Mouse (Mus musculus): ENCODE data around the gene Zdhhc8. TPM values are rescaled to one million over a fixed set of nuclear protein-coding genes. Genes with fewer than 3 reads are reported as not detected.
"Not testable (repeated sequence)": the region's sequence is repeated elsewhere in the genome, so short reads cannot be mapped to it uniquely, and the experiment has no call there.

Zdhhc8 gene
- polyA plus RNA-seq, 1 experiment from 2014 or later = 18.5 TPM

DNA sequence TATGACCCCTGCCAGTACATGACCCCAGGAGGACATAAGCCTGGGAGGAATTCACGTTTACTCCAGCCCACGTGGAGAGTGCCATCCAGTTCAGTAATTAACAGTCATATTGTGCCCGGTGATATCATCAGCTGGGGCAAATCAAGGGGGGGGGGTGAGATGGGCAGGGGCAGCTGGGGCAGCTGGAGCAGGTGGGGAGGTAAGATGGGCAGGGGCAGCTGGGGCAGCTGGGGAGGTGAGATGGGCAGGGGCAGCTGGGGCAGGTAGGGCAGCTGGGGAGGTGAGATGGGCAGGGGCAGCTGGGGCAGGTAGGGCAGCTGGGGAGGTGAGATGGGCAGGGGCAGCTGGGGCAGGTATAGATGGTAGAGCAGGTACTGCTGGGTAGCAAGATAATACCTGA lies 39.4 kb downstream of the Zdhhc8 start:
- Histone ChIP-seq H3K4me1 (replicated peaks) (peaks cover 67% of the 10 kb centered on the region), H3K27me3 (peaks cover 74% of the 10 kb centered on the region)
- not testable (repeated sequence) for H3K36me3 ChIP-seq; H3K4me2 ChIP-seq; H3K27ac ChIP-seq; H3K9me3 ChIP-seq; H3K9ac ChIP-seq (replicated peaks); H3K4me3 ChIP-seq (replicated peaks); ATAC-seq (ENCODE audit: insufficient number of reproducible peaks, insufficient read depth, low FRiP score, low TSS enrichment, low read depth)
- WGBS = 49% methylated on average over 3 of the region's 3 CpGs

DNA sequence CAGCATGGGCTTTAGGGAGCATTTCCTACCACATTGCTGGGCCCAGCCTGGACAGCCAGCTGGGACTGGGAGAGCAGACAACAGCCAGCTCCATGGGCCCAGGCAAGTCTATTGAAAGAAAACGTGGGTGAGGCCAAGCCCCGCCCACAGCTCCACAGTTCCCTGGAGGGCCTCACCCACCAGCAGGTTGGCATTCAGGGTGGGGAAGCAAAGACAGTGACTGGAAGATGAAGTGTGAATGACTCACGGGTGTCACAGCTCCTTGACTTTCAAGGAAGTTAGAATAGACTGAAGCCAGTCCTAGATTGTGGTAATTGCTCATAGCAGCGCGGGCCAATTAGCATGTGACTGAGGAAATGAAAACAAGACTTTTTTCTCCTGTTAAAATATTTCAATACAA lies 39.9 kb downstream of the Zdhhc8 start:
- Histone ChIP-seq H3K9ac (replicated peaks) (no peak overlapping the region), H3K4me1 (replicated peaks) (peaks cover 62% of the 10 kb centered on the region), H3K27ac (peak overlapping the region; percentile 42; the same call in 1 of the 2 replicates), H3K9me3 (no peaks in the 10 kb centered on the region), H3K27me3 (peaks cover 74% of the 10 kb centered on the region), H3K4me2 (no peak overlapping the region), H3K36me3 (no peaks in the 10 kb centered on the region), H3K4me3 (replicated peaks) (no peak overlapping the region)
- 50% methylated on average over 5 of the region's 5 CpGs for WGBS
- ATAC-seq (ENCODE audit: insufficient number of reproducible peaks, insufficient read depth, low FRiP score, low TSS enrichment, low read depth) = no peak

DNA sequence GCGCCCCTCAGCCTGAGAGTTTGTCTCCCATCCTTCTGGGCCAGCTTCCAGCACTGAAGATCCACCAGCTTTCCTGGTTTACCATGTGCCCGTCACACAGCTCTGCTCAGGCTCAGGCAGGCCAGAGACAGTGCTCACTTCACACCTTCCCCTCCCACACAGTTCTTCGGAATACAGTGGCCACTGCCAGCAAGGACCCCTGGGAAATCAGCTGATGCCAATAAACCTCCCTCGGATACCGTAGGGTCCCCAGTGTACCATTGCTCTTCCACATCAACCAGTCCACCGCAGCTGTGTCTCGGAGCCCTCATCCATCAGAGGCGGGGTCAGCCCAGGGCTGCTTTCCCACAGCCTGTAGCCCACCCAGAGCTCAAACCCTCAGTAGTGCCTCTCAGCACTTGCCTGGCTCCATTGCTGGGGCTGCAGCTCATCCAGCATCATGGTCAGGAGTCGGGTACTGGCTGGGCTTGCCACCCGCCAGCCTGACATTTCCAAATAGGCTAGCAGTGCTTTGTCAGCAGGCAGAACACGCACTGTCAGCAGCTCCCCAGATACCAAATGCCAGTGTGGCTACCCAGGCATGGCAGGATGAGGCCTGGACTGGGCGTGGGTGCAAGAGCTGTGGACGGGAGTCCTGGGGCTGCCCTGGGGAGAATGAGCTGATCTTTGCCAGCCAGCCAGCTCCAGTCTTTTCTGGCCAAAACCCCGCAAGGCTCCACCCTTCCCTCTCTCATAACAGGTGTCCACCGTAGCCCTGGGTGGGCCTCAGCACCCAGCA lies 40.5 kb downstream of the Zdhhc8 start:
- Histone ChIP-seq H3K9ac (replicated peaks) (no peak overlapping the region), H3K4me2 (no peak overlapping the region), H3K9me3 (no peaks in the 10 kb centered on the region), H3K4me3 (replicated peaks) (no peak overlapping the region), H3K36me3 (no peaks in the 10 kb centered on the region), H3K4me1 (replicated peaks) (peaks cover 55% of the 10 kb centered on the region), H3K27ac (peak overlapping the region; percentile 12; the same call in 1 of the 2 replicates), H3K27me3 (peaks cover 73% of the 10 kb centered on the region)
- ATAC-seq (ENCODE audit: insufficient number of reproducible peaks, insufficient read depth, low FRiP score, low TSS enrichment, low read depth) = no peak
- 52% methylated on average over 15 of the region's 15 CpGs for WGBS

DNA sequence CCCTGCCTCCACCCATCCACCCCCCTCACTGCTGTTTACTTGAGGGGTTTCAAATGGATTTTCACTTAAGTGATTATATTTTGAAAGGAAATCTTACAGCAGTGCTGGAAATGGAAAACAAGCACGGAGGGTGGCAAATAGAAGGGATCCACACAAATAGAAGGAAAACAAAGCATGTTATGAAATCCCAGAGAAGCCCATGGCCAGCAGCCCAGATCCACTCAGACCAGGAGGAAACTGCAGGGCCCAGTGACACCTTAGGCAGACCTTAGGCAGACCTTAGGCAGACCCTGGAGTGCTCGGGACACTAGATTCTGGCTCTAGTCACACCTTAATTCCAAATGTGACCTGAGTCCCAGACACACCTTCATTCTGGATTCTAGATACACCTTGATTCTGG lies 43.9 kb downstream of the Zdhhc8 start:
- Histone ChIP-seq H3K27ac (no peak overlapping the region), H3K9ac (replicated peaks) (no peak overlapping the region), H3K4me1 (replicated peaks) (peaks cover 39% of the 10 kb centered on the region), H3K9me3 (no peaks in the 10 kb centered on the region), H3K36me3 (no peaks in the 10 kb centered on the region), H3K4me3 (replicated peaks) (no peak overlapping the region), H3K27me3 (peaks cover 60% of the 10 kb centered on the region), H3K4me2 (no peak overlapping the region)
- 81% methylated on average over 2 of the region's 2 CpGs for WGBS
- no peak for ATAC-seq (ENCODE audit: insufficient number of reproducible peaks, insufficient read depth, low FRiP score, low TSS enrichment, low read depth)

DNA sequence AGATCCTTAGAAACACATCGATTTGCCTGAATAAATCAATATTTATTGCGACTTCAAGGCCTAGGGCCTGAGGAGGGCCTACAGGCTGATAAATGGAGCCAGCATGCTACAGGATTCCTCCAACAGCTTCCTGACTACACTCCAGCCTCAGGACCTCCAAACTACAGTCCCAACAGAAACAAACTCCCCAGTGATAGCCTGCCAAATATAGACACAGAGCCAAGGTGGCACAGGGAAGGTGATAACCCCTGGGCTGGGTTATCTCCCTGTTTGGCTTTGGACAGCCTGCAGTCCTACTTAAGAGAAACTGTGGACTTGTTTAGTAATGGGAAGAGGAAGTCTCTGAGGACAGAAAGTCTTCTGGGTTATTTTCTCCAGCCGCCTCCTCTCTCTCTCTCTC lies 47.7 kb downstream of the Zdhhc8 start:
- Histone ChIP-seq H3K27me3 (peaks cover 59% of the 10 kb centered on the region), H3K4me3 (replicated peaks) (no peak overlapping the region), H3K4me2 (no peak overlapping the region), H3K4me1 (replicated peaks) (peaks cover 49% of the 10 kb centered on the region), H3K9ac (replicated peaks) (no peak overlapping the region), H3K36me3 (no peaks in the 10 kb centered on the region), H3K9me3 (no peaks in the 10 kb centered on the region), H3K27ac (peak overlapping the region; percentile 69; the same call in 1 of the 2 replicates)
- no peak for ATAC-seq (ENCODE audit: insufficient number of reproducible peaks, insufficient read depth, low FRiP score, low TSS enrichment, low read depth)
- 89% methylated on average over 3 of the region's 3 CpGs for WGBS

DNA sequence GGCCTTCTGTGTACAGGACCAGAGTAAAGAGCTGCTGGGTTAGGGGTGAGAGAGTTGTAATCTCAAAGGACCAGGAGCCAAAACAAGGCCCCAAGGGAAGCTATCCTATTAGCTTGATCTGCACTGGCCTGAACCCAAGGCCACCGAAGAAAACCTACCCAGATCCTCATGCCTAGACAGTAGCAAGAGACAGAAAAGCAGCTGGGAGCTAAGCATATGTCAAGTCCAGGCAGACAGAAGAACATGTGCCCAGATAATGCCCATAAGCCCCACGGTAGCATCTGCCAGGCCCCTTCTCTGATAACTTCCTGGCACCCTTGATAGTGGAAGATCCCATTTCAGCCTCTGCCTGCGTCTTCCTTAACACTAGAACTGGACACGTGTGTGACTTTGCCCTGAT lies 48.1 kb downstream of the Zdhhc8 start:
- H3K4me3 ChIP-seq (replicated peaks) = no peak overlapping the region
- no peaks in the 10 kb centered on the region for H3K9me3 ChIP-seq
- no peak overlapping the region for H3K9ac ChIP-seq (replicated peaks)
- no peaks in the 10 kb centered on the region for H3K36me3 ChIP-seq
- 79% methylated on average over 4 of the region's 4 CpGs for WGBS
- no peak overlapping the region for H3K4me2 ChIP-seq
- peaks cover 50% of the 10 kb centered on the region for H3K4me1 ChIP-seq (replicated peaks)
- peak overlapping the region; percentile 69 for H3K27ac ChIP-seq
- peaks cover 55% of the 10 kb centered on the region for H3K27me3 ChIP-seq
- no peak for ATAC-seq (ENCODE audit: insufficient number of reproducible peaks, insufficient read depth, low FRiP score, low TSS enrichment, low read depth)

DNA sequence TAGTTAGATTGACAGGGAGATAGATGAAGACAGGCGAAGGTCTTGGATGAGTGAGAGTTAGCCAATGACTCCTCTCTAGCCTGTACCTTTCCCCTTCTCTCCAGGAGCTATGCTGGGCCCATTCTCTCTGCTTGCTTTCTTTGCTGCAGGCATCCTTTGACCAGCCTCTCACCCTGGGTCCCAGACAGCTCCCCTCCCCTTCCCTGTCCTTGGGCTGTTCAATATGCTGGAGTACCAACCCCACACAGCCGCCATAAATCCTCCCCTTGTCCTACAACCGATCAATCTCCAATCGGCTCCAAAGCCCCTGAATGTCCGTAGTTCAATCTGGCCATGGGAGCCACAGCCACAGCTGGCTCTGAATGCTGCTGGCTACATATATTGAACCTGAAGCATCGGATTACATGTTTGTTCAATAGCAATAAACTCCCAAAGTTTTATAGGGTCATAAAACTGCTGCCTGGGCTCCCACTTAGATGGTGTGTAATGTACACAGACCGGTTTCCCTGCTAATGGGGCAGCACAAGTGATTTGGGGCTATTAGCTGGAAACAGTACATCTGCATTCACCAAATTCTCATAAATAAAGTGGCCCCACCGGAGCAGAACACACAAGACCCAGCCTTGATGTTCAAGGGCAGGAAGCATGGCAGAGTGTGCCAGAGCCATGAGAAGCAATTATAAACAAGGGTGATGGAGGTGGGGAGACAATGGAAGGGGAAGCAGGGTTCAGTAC lies 49.1 kb downstream of the Zdhhc8 start:
- 12% methylated on average over 8 of the region's 8 CpGs for WGBS
- peak; percentile 92 for ATAC-seq (ENCODE audit: insufficient number of reproducible peaks, insufficient read depth, low FRiP score, low TSS enrichment, low read depth)
- no peaks in the 10 kb centered on the region for H3K36me3 ChIP-seq
- H3K9me3 ChIP-seq = no peaks in the 10 kb centered on the region
- no peak overlapping the region for H3K4me3 ChIP-seq (replicated peaks)
- no peak overlapping the region for H3K9ac ChIP-seq (replicated peaks)
- peak overlapping the region; percentile 39 for H3K4me2 ChIP-seq
- peaks cover 49% of the 10 kb centered on the region for H3K27me3 ChIP-seq
- peak overlapping the region; percentile 80 for H3K27ac ChIP-seq
- H3K4me1 ChIP-seq (replicated peaks) = peaks cover 59% of the 10 kb centered on the region

DNA sequence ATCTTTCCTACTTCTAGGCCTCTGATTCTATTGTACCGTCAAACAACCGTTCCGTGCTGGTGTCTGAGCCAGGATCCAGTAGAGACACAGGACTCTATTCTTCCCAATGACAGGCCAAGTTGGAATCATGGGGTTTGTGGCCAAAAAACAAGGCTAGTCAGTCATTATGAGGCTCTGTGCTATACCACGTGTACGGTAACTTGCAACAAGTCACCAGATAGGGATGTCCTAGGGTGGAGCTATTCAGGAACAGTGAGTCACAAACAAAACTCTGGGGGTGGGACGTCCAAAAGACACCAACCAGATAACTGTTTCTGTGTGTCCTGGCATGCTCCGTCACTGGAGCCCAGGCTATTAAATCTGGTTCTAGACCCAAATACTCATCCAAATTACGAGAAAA lies 52.2 kb downstream of the Zdhhc8 start:
- H3K4me1 ChIP-seq (replicated peaks) = peaks cover 76% of the 10 kb centered on the region
- ATAC-seq (ENCODE audit: insufficient number of reproducible peaks, insufficient read depth, low FRiP score, low TSS enrichment, low read depth) = no peak
- no peak overlapping the region for H3K9ac ChIP-seq (replicated peaks)
- H3K36me3 ChIP-seq = no peaks in the 10 kb centered on the region
- 87% methylated on average over 8 of the region's 8 CpGs for WGBS
- H3K4me2 ChIP-seq = no peak overlapping the region
- H3K9me3 ChIP-seq = no peaks in the 10 kb centered on the region
- no peak overlapping the region for H3K27ac ChIP-seq
- peaks cover 51% of the 10 kb centered on the region for H3K27me3 ChIP-seq
- no peak overlapping the region for H3K4me3 ChIP-seq (replicated peaks)

DNA sequence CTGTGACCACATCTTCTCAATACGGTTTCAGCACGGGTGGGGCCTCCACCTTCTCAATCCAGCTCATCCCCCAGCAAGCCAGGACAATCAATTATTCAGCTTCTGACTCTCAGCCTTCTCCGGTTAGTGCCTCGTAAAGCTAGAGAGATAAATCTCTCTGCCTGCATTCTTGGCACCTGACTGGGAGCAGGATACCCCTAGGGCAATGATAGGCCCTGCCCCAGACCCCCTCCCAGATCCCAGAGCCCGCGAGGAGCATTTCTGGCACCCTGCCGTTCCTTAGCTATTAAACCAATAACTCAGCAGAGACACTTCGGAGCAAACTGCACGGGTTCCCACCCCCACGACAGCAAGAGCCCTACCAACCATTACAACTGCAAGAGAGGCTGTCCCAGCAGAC lies 53.5 kb downstream of the Zdhhc8 start:
- H3K4me1 ChIP-seq (replicated peaks) = peaks cover 69% of the 10 kb centered on the region
- no peaks in the 10 kb centered on the region for H3K36me3 ChIP-seq
- H3K9ac ChIP-seq (replicated peaks) = no peak overlapping the region
- no peak overlapping the region for H3K4me3 ChIP-seq (replicated peaks)
- H3K4me2 ChIP-seq = no peak overlapping the region
- H3K9me3 ChIP-seq = no peaks in the 10 kb centered on the region
- WGBS = 9% methylated on average over 10 of the region's 10 CpGs
- no peak for ATAC-seq (ENCODE audit: insufficient number of reproducible peaks, insufficient read depth, low FRiP score, low TSS enrichment, low read depth)
- 0 out of 2 replicates have a peak overlapping the region, but pooled peaks have one; percentile 30 for H3K27ac ChIP-seq
- H3K27me3 ChIP-seq = peaks cover 49% of the 10 kb centered on the region

DNA sequence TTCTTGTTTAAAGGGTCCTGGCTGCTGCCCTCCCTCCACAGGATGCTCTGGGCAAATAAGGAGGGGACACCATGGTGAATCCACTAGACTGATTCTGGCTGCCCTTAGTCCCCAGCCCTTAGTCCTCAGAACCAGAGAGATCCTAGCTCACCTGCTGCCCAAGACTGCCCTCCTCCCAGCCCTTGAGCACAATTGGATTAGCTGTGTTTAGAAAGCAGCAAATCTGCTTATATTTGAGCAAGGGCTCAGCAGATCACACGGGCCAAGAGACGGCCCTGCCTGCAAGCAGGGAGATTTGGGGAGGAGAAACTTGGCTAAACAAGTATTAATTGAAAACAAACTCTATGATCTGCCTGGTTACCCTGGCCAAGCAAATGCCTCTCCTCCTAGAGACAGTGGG lies 55.3 kb downstream of the Zdhhc8 start:
- no peaks in the 10 kb centered on the region for H3K9me3 ChIP-seq
- H3K36me3 ChIP-seq = no peaks in the 10 kb centered on the region
- H3K27ac ChIP-seq = no peak overlapping the region
- peaks cover 45% of the 10 kb centered on the region for H3K27me3 ChIP-seq
- peaks cover 63% of the 10 kb centered on the region for H3K4me1 ChIP-seq (replicated peaks)
- 21% methylated on average over 2 of the region's 2 CpGs for WGBS
- ATAC-seq (ENCODE audit: insufficient number of reproducible peaks, insufficient read depth, low FRiP score, low TSS enrichment, low read depth) = no peak
- no peak overlapping the region for H3K4me3 ChIP-seq (replicated peaks)
- no peak overlapping the region for H3K4me2 ChIP-seq
- H3K9ac ChIP-seq (replicated peaks) = no peak overlapping the region

DNA sequence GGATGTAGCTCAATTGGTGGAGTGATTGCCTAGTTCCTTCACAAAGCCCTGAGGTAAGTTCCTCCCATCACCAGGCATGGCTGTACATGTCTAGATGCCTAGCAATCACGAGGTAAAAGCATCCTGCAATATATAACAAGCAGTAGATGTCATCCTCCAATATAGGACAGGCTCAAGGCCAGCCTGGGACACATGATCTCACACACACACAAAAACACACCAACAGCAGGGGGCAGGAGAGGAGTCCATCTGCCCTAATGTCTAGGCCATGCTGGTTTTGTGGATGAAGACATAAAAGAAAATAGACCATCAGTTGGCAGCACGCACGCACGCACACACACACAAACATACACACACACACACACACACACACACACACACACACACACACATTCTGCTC lies 58.2 kb downstream of the Zdhhc8 start:
- ATAC-seq (ENCODE audit: insufficient number of reproducible peaks, insufficient read depth, low FRiP score, low TSS enrichment, low read depth) = no peak
- Histone ChIP-seq H3K27me3 (peaks cover 30% of the 10 kb centered on the region; the same call in 1 of the 2 replicates), H3K4me1 (replicated peaks) (peaks cover 43% of the 10 kb centered on the region), H3K4me2 (no peak overlapping the region), H3K36me3 (no peaks in the 10 kb centered on the region), H3K4me3 (replicated peaks) (no peak overlapping the region), H3K9me3 (no peaks in the 10 kb centered on the region), H3K9ac (replicated peaks) (no peak overlapping the region), H3K27ac (peak overlapping the region; percentile 79; the same call in 1 of the 2 replicates)
- WGBS = 80% methylated on average over 4 of the region's 4 CpGs
